Mouse (Mus musculus) liver, embryonic 16.5 days (tissue): ENCODE data around the gene Rhox10. TPM values are rescaled to one million over a fixed set of nuclear protein-coding genes. Genes with fewer than 3 reads are reported as not detected.
"Not testable (repeated sequence)": the region's sequence is repeated elsewhere in the genome, so short reads cannot be mapped to it uniquely, and the experiment has no call there.

ENCODE experiments used
- ATAC-seq: fragments of 200-750 bp; cut with Nextera tagmentation; 2 replicates; pipeline ENCODE4 v1.8.0; 2017; ENCODE audit warnings: low read depth, mild to moderate bottlenecking, moderate number of reproducible peaks, moderate library complexity
- H3K27ac ChIP-seq: fragments of 300-500 bp; sonication (generic); 2 replicates; pipeline ENCODE4 v1.5.1; 2014; ENCODE audit warnings: mild to moderate bottlenecking, low read length
- H3K27me3 ChIP-seq: fragments of 300-500 bp; sonication (generic); 2 replicates; pipeline ENCODE4 v1.6.1; 2014; ENCODE audit warnings: low read depth, low read length, mixed read lengths; ENCODE audit not compliant: control insufficient read depth, insufficient read depth
- H3K36me3 ChIP-seq: fragments of 300-500 bp; sonication (generic); 2 replicates; pipeline ENCODE4 v1.6.1; 2014; ENCODE audit warnings: mild to moderate bottlenecking; ENCODE audit not compliant: control insufficient read depth, insufficient read depth
- H3K4me1 ChIP-seq: fragments of 300-500 bp; sonication (generic); 2 replicates; pipeline ENCODE4 v1.6.1; 2014; ENCODE audit warnings: low read depth, low read length, mixed read lengths; ENCODE audit not compliant: control insufficient read depth
- H3K4me2 ChIP-seq: fragments of 300-500 bp; sonication (generic); 2 replicates; pipeline ENCODE4 v1.6.1; 2014; ENCODE audit warnings: low read depth, low read length, mixed read lengths
- H3K4me3 ChIP-seq: fragments of 300-500 bp; sonication (generic); 2 replicates; pipeline ENCODE4 v1.5.1; 2014; ENCODE audit warnings: low read depth, mild to moderate bottlenecking, low read length
- H3K9ac ChIP-seq: fragments of 300-500 bp; sonication (generic); 2 replicates; pipeline ENCODE4 v1.6.1; 2014; ENCODE audit warnings: low read depth, low read length
- H3K9me3 ChIP-seq: fragments of 300-500 bp; sonication (generic); replicated peaks from 2 replicates; pipeline ENCODE4 v1.6.1; 2016; ENCODE audit warnings: low read length; ENCODE audit not compliant: control insufficient read depth
- WGBS: fragments of 180-500 bp; shearing (Covaris S2); extraction: QIAGEN DNeasy Blood & Tissue Kit; methylation state at CpG from one replicate; pipeline ENCODE4 v1.1.7; 2014; ENCODE audit not compliant: insufficient replicate concordance; 5-methylcytosine and 5-hydroxymethylcytosine counted together
- polyA plus RNA-seq: library from polyadenylated mRNA; unstranded; fragments of >200 nt; fragmentation: Nextera tagmentation; extraction: Ambion mirVana; gene quantifications from 2 replicates; pipeline ENCODE4 v1.2.1, GENCODE M21; 2015

The Rhox10 gene
- not detected in 2 replicates for polyA plus RNA-seq

DNA sequence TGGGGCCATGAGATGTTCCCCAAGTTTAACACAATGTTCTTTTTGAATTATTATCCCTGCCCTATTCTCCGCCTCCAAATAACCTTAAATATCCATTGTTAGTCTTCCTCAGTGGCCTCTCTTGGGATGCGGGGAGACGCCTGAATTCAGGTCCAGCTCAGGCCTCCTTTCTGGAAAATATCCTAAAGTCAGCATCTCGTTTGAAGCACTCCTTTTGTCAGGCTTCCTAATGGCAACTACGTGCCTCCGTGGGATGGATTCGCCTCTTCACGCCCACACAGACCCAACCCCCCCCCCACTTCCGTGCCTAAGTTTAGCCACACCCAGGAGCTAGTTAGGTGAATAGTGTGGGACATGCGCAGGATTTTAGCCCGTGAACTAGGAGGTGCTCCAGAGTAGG lies at the start of gene Rhox10:
Gene Rhox10, plus strand, starts transcription at position 301 of the 400 bp plus-strand sequence.
- H3K9ac ChIP-seq, result no peak within 1 kb of the TSS
- H3K4me2 ChIP-seq, result no peak within 1 kb of the TSS
- 60% methylated on average over 11 of the region's 11 CpGs for WGBS
- ATAC-seq, result no peak
- H3K4me1 ChIP-seq, result no peaks in the 10 kb centered on the region
- no peak within 1 kb of the TSS for H3K4me3 ChIP-seq
- H3K9me3 ChIP-seq, result no peaks in the 10 kb centered on the region; the same call in 1 of the 2 replicates
- H3K27me3 ChIP-seq, result no peaks in the 10 kb centered on the region
- no peak within 1 kb of the TSS for H3K27ac ChIP-seq
- no peaks in the 10 kb centered on the region for H3K36me3 ChIP-seq

DNA sequence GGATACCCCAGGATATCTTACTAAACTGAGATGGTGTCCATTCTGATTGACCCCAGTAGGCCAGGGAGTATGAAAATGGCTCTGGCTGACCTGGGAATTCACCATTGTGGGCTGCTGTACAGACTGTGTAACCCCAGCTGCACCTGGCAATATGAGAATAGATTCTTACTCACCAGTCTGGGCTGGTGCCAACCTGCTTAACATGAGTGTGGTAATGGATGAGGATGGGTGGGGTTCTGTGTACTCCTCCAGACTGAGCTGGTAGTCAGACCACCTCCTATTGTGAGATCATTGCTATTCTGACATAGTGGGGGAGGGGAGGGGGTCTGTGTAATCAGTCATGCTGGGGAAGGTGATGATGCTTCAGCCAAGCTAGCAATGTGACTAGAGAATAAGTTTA lies 47.7 kb upstream of the Rhox10 start, which contains the start of gene Btg1-ps1:
Gene Btg1-ps1, minus strand, starts transcription at position 219 of the 400 bp plus-strand sequence.
- not testable (repeated sequence) for H3K4me3 ChIP-seq, ATAC-seq, H3K27ac ChIP-seq, H3K36me3 ChIP-seq, H3K9me3 ChIP-seq, H3K9ac ChIP-seq, H3K27me3 ChIP-seq, H3K4me2 ChIP-seq, H3K4me1 ChIP-seq

DNA sequence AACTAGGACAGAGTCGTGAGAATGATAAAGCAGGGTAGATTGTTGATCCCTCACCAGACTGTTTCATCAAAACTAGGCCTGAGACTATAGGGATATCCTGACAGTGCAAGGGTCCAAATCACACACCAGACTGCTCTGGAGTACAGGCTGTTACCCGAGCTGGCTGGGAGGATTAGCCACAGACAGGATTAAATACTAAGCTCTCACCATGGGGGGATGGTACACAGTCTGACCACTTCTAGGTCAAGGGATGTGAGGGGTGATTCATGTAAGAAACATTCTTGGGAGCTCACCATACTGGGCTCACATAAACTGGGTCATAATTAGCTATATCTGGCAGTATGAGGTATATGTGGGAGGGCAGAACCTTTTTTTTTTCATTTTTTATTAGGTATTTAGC lies 32.4 kb upstream of the Rhox10 start:
- 43% methylated on average over 2 of the region's 2 CpGs for WGBS
- Histone ChIP-seq H3K4me3 (no peak overlapping the region), H3K27ac (no peak overlapping the region), H3K27me3 (no peaks in the 10 kb centered on the region), H3K9ac (no peak overlapping the region), H3K4me1 (no peaks in the 10 kb centered on the region), H3K36me3 (no peaks in the 10 kb centered on the region), H3K4me2 (no peak overlapping the region), H3K9me3 (no peaks in the 10 kb centered on the region)
- ATAC-seq, result no peak

DNA sequence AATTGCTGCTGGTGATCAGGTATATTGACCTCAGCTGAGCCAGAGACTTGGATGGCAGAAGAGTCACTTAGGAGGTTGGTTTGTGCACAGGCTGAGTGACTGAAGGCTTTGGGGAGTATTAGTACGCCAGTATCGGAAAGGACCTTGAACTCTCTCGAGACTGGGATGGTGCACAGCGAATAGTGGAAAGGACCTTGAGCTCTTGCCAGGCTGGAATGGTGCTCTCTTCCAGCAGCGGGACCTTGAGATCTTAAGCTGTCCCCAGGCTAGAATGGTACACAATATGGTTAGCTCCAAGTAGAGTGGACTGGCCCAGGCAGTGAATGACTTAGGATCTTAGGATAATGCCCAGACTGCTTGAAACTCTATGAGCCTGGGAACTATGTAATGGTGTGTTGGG lies 26.6 kb upstream of the Rhox10 start:
- H3K9ac ChIP-seq, result no peak overlapping the region
- no peaks in the 10 kb centered on the region for H3K27me3 ChIP-seq
- H3K4me3 ChIP-seq, result no peak overlapping the region
- 71% methylated on average over 5 of the region's 5 CpGs for WGBS
- H3K4me2 ChIP-seq, result no peak overlapping the region
- H3K27ac ChIP-seq, result no peak overlapping the region
- no peaks in the 10 kb centered on the region for H3K4me1 ChIP-seq
- H3K36me3 ChIP-seq, result no peaks in the 10 kb centered on the region
- ATAC-seq, result no peak
- H3K9me3 ChIP-seq, result no peaks in the 10 kb centered on the region

DNA sequence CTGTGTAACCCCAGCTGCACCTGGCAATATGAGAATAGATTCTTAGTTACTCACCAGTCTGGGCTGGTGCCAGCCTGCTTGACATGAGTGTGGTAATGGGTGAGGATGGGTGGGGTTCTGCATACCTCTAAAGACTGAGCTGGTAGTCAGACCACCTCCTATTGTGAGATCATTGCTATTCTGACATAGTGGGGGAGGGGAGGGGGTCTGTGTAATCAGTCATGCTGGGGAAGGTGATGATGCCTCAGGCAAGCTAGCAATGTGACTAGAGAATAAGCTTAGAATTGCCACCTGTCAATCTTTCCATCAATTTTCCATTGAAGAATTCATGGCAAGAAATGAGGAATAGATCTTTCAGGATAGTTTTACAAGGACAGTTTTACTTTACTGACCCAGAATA lies 23.3 kb upstream of the Rhox10 start, which contains the start of gene Btg1-ps2:
Gene Btg1-ps2, minus strand, starts transcription at position 101 of the 400 bp plus-strand sequence.
- H3K9me3 ChIP-seq, H3K27me3 ChIP-seq, H3K4me1 ChIP-seq, H3K27ac ChIP-seq, H3K36me3 ChIP-seq, H3K4me3 ChIP-seq, ATAC-seq, H3K4me2 ChIP-seq, H3K9ac ChIP-seq: not testable (repeated sequence)

DNA sequence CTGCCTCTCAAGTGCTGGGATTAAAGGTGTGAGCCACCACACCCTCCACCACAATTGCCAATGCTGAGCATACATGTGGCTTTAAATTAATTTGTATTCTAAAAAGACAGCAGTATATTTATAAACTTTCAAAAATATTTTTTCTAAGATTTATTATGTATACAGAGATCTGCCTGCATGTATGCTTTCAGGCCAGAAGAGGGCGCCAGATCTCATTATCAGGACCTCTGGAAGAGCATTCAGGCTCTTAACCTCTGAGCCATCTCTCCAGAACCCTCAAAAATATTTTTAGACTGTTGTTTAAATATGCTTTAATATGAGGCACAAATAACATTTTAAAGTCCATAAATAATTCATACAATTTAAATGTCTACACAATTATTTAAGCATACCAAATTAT lies 4.7 kb upstream of the Rhox10 start:
- WGBS, result 0% methylated on average over 1 of the region's 1 CpGs
- H3K4me2 ChIP-seq, result no peak overlapping the region
- H3K27ac ChIP-seq, result no peak overlapping the region
- no peaks in the 10 kb centered on the region for H3K27me3 ChIP-seq
- no peaks in the 10 kb centered on the region for H3K9me3 ChIP-seq
- H3K36me3 ChIP-seq, result no peaks in the 10 kb centered on the region
- no peak overlapping the region for H3K9ac ChIP-seq
- H3K4me1 ChIP-seq, result no peaks in the 10 kb centered on the region
- no peak for ATAC-seq
- H3K4me3 ChIP-seq, result no peak overlapping the region

DNA sequence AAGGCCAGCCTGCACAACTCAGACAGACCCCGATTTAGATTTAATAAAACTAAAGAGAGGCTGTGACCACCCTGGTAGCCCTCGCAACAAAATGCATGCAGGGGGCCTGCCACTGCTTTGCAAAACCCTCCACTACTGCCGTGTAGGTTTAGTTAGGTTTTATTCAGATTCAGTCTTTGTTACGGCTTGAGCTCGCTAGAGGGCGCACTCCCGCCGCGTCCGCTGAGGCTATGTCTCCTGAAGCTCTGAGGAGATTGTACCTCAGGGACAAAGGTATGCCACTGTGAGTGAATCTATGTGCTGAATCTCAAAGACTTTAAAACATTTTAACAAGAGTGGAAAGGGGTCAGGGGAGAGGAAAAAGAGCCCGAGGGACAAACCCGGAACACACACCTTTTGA lies 18.0 kb downstream of the Rhox10 start:
- H3K36me3 ChIP-seq, result no peaks in the 10 kb centered on the region
- no peak overlapping the region for H3K4me3 ChIP-seq
- no peak for ATAC-seq
- no peaks in the 10 kb centered on the region for H3K27me3 ChIP-seq
- no peak overlapping the region for H3K9ac ChIP-seq
- no peaks in the 10 kb centered on the region for H3K9me3 ChIP-seq
- no peak overlapping the region for H3K4me2 ChIP-seq
- 12% methylated on average over 12 of the region's 12 CpGs for WGBS
- no peak overlapping the region for H3K27ac ChIP-seq
- no peaks in the 10 kb centered on the region for H3K4me1 ChIP-seq

DNA sequence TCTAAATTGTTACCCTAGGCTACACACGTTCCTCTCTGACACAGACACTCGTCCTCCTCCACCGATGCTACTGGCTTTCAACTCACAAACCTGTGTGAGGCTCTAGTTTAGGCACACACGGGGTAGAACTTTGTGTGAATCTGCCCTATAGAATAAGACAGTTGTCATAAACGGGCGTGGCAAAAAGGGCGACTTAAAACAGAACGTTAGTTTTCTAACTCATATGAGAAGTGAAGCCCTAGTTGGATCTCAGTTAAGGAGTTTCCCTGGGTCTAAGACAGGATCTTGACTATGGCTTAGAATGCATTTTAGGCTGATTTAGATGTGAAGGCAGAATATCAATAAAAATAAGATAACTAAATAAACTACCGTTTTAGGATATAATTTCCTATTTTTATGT lies 18.8 kb downstream of the Rhox10 start, which contains the start of gene Rhox11:
Gene Rhox11, minus strand, starts transcription at position 101 of the 400 bp plus-strand sequence.
- no peak for ATAC-seq
- Histone ChIP-seq H3K4me1 (no peaks in the 10 kb centered on the region), H3K4me3 (no peak within 1 kb of the TSS), H3K9ac (no peak within 1 kb of the TSS), H3K27me3 (no peaks in the 10 kb centered on the region), H3K9me3 (no peaks in the 10 kb centered on the region), H3K36me3 (no peaks in the 10 kb centered on the region), H3K4me2 (no peak within 1 kb of the TSS), H3K27ac (no peak within 1 kb of the TSS)
- 68% methylated on average over 9 of the region's 9 CpGs for WGBS

DNA sequence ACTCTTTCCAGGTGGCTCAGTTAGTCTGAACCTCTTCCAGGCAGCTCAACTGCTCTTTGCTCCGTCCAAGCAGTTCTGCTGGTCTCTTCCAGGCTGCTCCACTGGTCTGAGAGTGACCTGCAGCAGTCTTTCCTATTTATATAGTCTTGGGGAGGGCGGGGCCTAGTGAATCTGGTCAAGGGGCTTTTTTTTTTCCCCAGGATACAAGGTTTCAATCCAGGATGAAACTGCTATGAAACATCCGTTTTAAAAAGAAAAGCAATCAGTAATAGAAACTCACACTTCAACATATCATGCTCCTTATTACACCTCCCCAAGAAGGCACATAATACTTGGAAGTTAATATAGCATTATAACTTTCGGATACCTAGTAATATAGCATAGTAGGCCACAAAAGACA lies 44.5 kb downstream of the Rhox10 start, which contains the start of gene Rhox12:
Gene Rhox12, minus strand, starts transcription at position 101 of the 400 bp plus-strand sequence.
- Histone ChIP-seq H3K4me1 (no peaks in the 10 kb centered on the region), H3K4me3 (no peak within 1 kb of the TSS), H3K27me3 (no peaks in the 10 kb centered on the region), H3K9ac (no peak within 1 kb of the TSS), H3K9me3 (no peaks in the 10 kb centered on the region), H3K27ac (no peak within 1 kb of the TSS), H3K36me3 (no peaks in the 10 kb centered on the region), H3K4me2 (no peak within 1 kb of the TSS)
- 45% methylated on average over 4 of the region's 4 CpGs for WGBS
- ATAC-seq, result no peak
